Mouse (Mus musculus) forebrain, embryonic 13.5 days (tissue): Measurements from ENCODE around the gene Olfr1046. TPM values are rescaled to one million over a fixed set of nuclear protein-coding genes. Genes with fewer than 3 reads are reported as not detected.
"Not testable (repeated sequence)": the region's sequence is repeated elsewhere in the genome, so short reads cannot be mapped to it uniquely, and the experiment has no call there.

ENCODE experiments used
- ATAC-seq: fragments of 200-750 bp; cut with Nextera tagmentation; 2 replicates; pipeline ENCODE4 v1.8.0; 2017
- H3K27ac ChIP-seq: fragments of 300-500 bp; sonication (generic); 2 replicates; pipeline ENCODE4 v1.5.1; 2015; ENCODE audit warnings: inconsistent platforms, mild to moderate bottlenecking, moderate library complexity
- H3K27me3 ChIP-seq: fragments of 300-500 bp; sonication (generic); 2 replicates; pipeline ENCODE4 v1.6.1; 2015; ENCODE audit warnings: mild to moderate bottlenecking, inconsistent platforms
- H3K36me3 ChIP-seq: fragments of 300-500 bp; sonication (generic); 2 replicates; pipeline ENCODE4 v1.6.1; 2015; ENCODE audit warnings: mild to moderate bottlenecking, inconsistent platforms; ENCODE audit not compliant: poor library complexity, severe bottlenecking
- H3K4me1 ChIP-seq: fragments of 300-500 bp; sonication (generic); 2 replicates; pipeline ENCODE4 v1.6.1; 2015; ENCODE audit warnings: inconsistent platforms
- H3K4me2 ChIP-seq: fragments of 300-500 bp; sonication (generic); 2 replicates; pipeline ENCODE4 v1.6.1; 2015; ENCODE audit warnings: inconsistent platforms, mild to moderate bottlenecking, moderate library complexity
- H3K4me3 ChIP-seq: fragments of 300-500 bp; sonication (generic); 2 replicates; pipeline ENCODE4 v1.5.1; 2015; ENCODE audit warnings: mild to moderate bottlenecking, inconsistent platforms
- H3K9ac ChIP-seq: fragments of 300-500 bp; sonication (generic); 2 replicates; pipeline ENCODE4 v1.6.1; 2015; ENCODE audit warnings: mild to moderate bottlenecking, inconsistent platforms
- H3K9me3 ChIP-seq: fragments of 300-500 bp; sonication (generic); replicated peaks from 2 replicates; pipeline ENCODE4 v1.6.1; 2016; ENCODE audit warnings: inconsistent platforms
- WGBS: fragments of 180-500 bp; shearing (Covaris S2); methylation state at CpG from one replicate; pipeline ENCODE4 v1.1.7; 2015; 5-methylcytosine and 5-hydroxymethylcytosine counted together
- polyA plus RNA-seq: library from polyadenylated mRNA; unstranded; fragments of >200 nt; fragmentation: Nextera tagmentation; extraction: Ambion mirVana; gene quantifications from 2 replicates; pipeline ENCODE4 v1.2.1, GENCODE M21; 2015

Gene Olfr1046
- polyA plus RNA-seq = not detected in 2 replicates

- WGBS = 70% methylated on average over 2 of the region's 2 CpGs
- H3K4me1 ChIP-seq = no peaks in the 10 kb centered on the region
- no peak within 1 kb of the TSS for H3K9ac ChIP-seq
- no peak within 1 kb of the TSS for H3K4me2 ChIP-seq
- no peak within 1 kb of the TSS for H3K4me3 ChIP-seq
- ATAC-seq = no peak
- no peak within 1 kb of the TSS for H3K27ac ChIP-seq
- no peaks in the 10 kb centered on the region for H3K27me3 ChIP-seq
- no peaks in the 10 kb centered on the region for H3K9me3 ChIP-seq
- no peaks in the 10 kb centered on the region for H3K36me3 ChIP-seq
These were observed at the start of gene Olfr1046 for GRCm38 (mm10) chr2:86219214-86219613. TSS of gene Olfr1046 (minus strand) at chr2:86219314.

GRCm38 (mm10) chr2:86258228-86258627 lies 39.1 kb upstream of the Olfr1046 start, which contains the start of gene Olfr1049:
TSS of gene Olfr1049 (minus strand) at chr2:86258328.
- H3K4me2 ChIP-seq, H3K9me3 ChIP-seq, H3K4me3 ChIP-seq, H3K4me1 ChIP-seq, H3K9ac ChIP-seq, H3K36me3 ChIP-seq, H3K27me3 ChIP-seq, H3K27ac ChIP-seq, ATAC-seq: not testable (repeated sequence)

GRCm38 (mm10) chr2:86240189-86240588 lies 21.1 kb upstream of the Olfr1046 start, which contains the start of gene Olfr1048:
TSS of gene Olfr1048 (minus strand) at chr2:86240289.
- no peak for ATAC-seq
- Histone ChIP-seq H3K4me3 (no peak within 1 kb of the TSS), H3K4me1 (no peaks in the 10 kb centered on the region), H3K27me3 (no peaks in the 10 kb centered on the region), H3K27ac (no peak within 1 kb of the TSS), H3K4me2 (no peak within 1 kb of the TSS), H3K9me3 (no peaks in the 10 kb centered on the region), H3K9ac (no peak within 1 kb of the TSS), H3K36me3 (no peaks in the 10 kb centered on the region)

- 87% methylated on average over 1 of the region's 1 CpGs for WGBS
- no peaks in the 10 kb centered on the region for H3K9me3 ChIP-seq
- H3K27ac ChIP-seq = no peak within 1 kb of the TSS
- no peak within 1 kb of the TSS for H3K4me3 ChIP-seq
- no peak within 1 kb of the TSS for H3K9ac ChIP-seq
- H3K27me3 ChIP-seq = no peaks in the 10 kb centered on the region
- H3K4me1 ChIP-seq = no peaks in the 10 kb centered on the region
- ATAC-seq = no peak
- H3K4me2 ChIP-seq = no peak within 1 kb of the TSS
- no peaks in the 10 kb centered on the region for H3K36me3 ChIP-seq
These were observed 12.2 kb upstream of the Olfr1046 start, which contains the start of gene Olfr1047 for GRCm38 (mm10) chr2:86231301-86231700. TSS of gene Olfr1047 (minus strand) at chr2:86231401.

GRCm38 (mm10) chr2:86202909-86203308 lies 16.2 kb downstream of the Olfr1046 start, which contains the start of gene Olfr1045:
TSS of gene Olfr1045 (minus strand) at chr2:86203009.
- H3K27ac ChIP-seq = no peak within 1 kb of the TSS
- no peaks in the 10 kb centered on the region for H3K4me1 ChIP-seq
- H3K9ac ChIP-seq = no peak within 1 kb of the TSS
- no peak within 1 kb of the TSS for H3K4me2 ChIP-seq
- no peaks in the 10 kb centered on the region for H3K9me3 ChIP-seq
- no peak within 1 kb of the TSS for H3K4me3 ChIP-seq
- ATAC-seq = no peak
- H3K36me3 ChIP-seq = no peaks in the 10 kb centered on the region
- no peaks in the 10 kb centered on the region for H3K27me3 ChIP-seq

- H3K4me3 ChIP-seq = no peak overlapping the region
- no peak overlapping the region for H3K27ac ChIP-seq
- H3K4me2 ChIP-seq = no peak overlapping the region
- no peaks in the 10 kb centered on the region for H3K36me3 ChIP-seq
- no peaks in the 10 kb centered on the region for H3K27me3 ChIP-seq
- H3K4me1 ChIP-seq = no peaks in the 10 kb centered on the region
- 50% methylated on average over 1 of the region's 1 CpGs for WGBS
- H3K9me3 ChIP-seq = no peaks in the 10 kb centered on the region
- no peak overlapping the region for H3K9ac ChIP-seq
- no peak for ATAC-seq
These were observed 23.3 kb downstream of the Olfr1046 start for GRCm38 (mm10) chr2:86195863-86196262.

- no peak for ATAC-seq
- no peak within 1 kb of the TSS for H3K4me3 ChIP-seq
- H3K4me2 ChIP-seq = no peak within 1 kb of the TSS
These were observed 33.5 kb downstream of the Olfr1046 start, which contains the start of gene Olfr52 for GRCm38 (mm10) chr2:86185583-86185982. TSS of gene Olfr52 (minus strand) at chr2:86185683.

GRCm38 (mm10) chr2:86179950-86180349 lies 39.2 kb downstream of the Olfr1046 start:
- no peak overlapping the region for H3K9ac ChIP-seq
- H3K4me2 ChIP-seq = no peak overlapping the region
- H3K27me3 ChIP-seq = no peaks in the 10 kb centered on the region
- no peak overlapping the region for H3K4me3 ChIP-seq
- H3K4me1 ChIP-seq = no peaks in the 10 kb centered on the region
- no peak for ATAC-seq
- H3K9me3 ChIP-seq = no peaks in the 10 kb centered on the region
- 72% methylated on average over 3 of the region's 3 CpGs for WGBS
- no peaks in the 10 kb centered on the region for H3K36me3 ChIP-seq
- no peak overlapping the region for H3K27ac ChIP-seq

More at GRCm38 (mm10) chr2:86185583-86185982, 33.5 kb downstream of the Olfr1046 start, which contains the start of gene Olfr52:
- Histone ChIP-seq H3K36me3 (no peaks in the 10 kb centered on the region), H3K27ac (no peak within 1 kb of the TSS), H3K9ac (no peak within 1 kb of the TSS), H3K4me1 (no peaks in the 10 kb centered on the region), H3K9me3 (no peaks in the 10 kb centered on the region), H3K27me3 (no peaks in the 10 kb centered on the region)

- Histone ChIP-seq H3K9ac (no peak within 1 kb of the TSS), H3K9me3 (no peaks in the 10 kb centered on the region), H3K4me2 (no peak within 1 kb of the TSS), H3K4me1 (no peaks in the 10 kb centered on the region), H3K27ac (no peak within 1 kb of the TSS), H3K36me3 (no peaks in the 10 kb centered on the region), H3K4me3 (no peak within 1 kb of the TSS), H3K27me3 (no peaks in the 10 kb centered on the region)
- ATAC-seq = no peak
These were observed 41.4 kb downstream of the Olfr1046 start, which contains the start of gene Olfr1044 for GRCm38 (mm10) chr2:86177720-86178119. TSS of gene Olfr1044 (minus strand) at chr2:86177820.

GRCm38 (mm10) chr2:86175422-86175821 lies 43.7 kb downstream of the Olfr1046 start:
- H3K9ac ChIP-seq, H3K9me3 ChIP-seq, H3K4me2 ChIP-seq, ATAC-seq, H3K4me1 ChIP-seq, H3K36me3 ChIP-seq, H3K4me3 ChIP-seq, H3K27ac ChIP-seq, H3K27me3 ChIP-seq: not testable (repeated sequence)
- 92% methylated on average over 7 of the region's 7 CpGs for WGBS

- Histone ChIP-seq H3K9me3 (no peaks in the 10 kb centered on the region), H3K9ac (no peak within 1 kb of the TSS), H3K4me3 (no peak within 1 kb of the TSS), H3K4me2 (no peak within 1 kb of the TSS), H3K36me3 (no peaks in the 10 kb centered on the region), H3K27ac (no peak within 1 kb of the TSS), H3K4me1 (no peaks in the 10 kb centered on the region), H3K27me3 (no peaks in the 10 kb centered on the region)
- ATAC-seq = no peak
- WGBS = 91% methylated on average over 2 of the region's 2 CpGs
These were observed 51.7 kb downstream of the Olfr1046 start, which contains the start of gene Olfr1043 for GRCm38 (mm10) chr2:86167422-86167821. TSS of gene Olfr1043 (minus strand) at chr2:86167522.
